Mouse (Mus musculus) hindbrain, embryonic 11.5 days (tissue): ENCODE results near the gene Gm10945. TPM values are rescaled to one million over a fixed set of nuclear protein-coding genes. Genes with fewer than 3 reads are reported as not detected.

Source experiments
- ATAC-seq: fragments of 200-750 bp; cut with Nextera tagmentation; 2 replicates; pipeline ENCODE4 v1.8.0; 2017; ENCODE audit warnings: mild to moderate bottlenecking, moderate TSS enrichment, moderate library complexity; ENCODE audit not compliant: low FRiP score
- DNase-seq: peaks from one replicate; pipeline ENCODE4 v3.0.0-alpha.2; 2015; ENCODE audit warnings: low spot score
- H3K27ac ChIP-seq: fragments of 300-500 bp; sonication (generic); 2 replicates; pipeline ENCODE4 v1.5.1; 2014; ENCODE audit warnings: mild to moderate bottlenecking, low read depth, low read length
- H3K27me3 ChIP-seq: fragments of 300-500 bp; sonication (generic); 2 replicates; pipeline ENCODE4 v1.6.1; 2014; ENCODE audit warnings: mild to moderate bottlenecking, low read length, moderate library complexity, mixed read lengths; ENCODE audit not compliant: control insufficient read depth, insufficient read depth
- H3K36me3 ChIP-seq: fragments of 300-500 bp; sonication (generic); 2 replicates; pipeline ENCODE4 v1.6.1; 2014; ENCODE audit warnings: mild to moderate bottlenecking, low read length, moderate library complexity, mixed read lengths; ENCODE audit not compliant: control insufficient read depth, insufficient read depth
- H3K4me1 ChIP-seq: fragments of 300-500 bp; sonication (generic); replicated peaks from 2 replicates; pipeline ENCODE4 v1.6.1; 2014; ENCODE audit warnings: low read length, mixed read lengths; ENCODE audit not compliant: control insufficient read depth, insufficient read depth
- H3K4me2 ChIP-seq: fragments of 300-500 bp; sonication (generic); replicated peaks from 2 replicates; pipeline ENCODE4 v1.6.1; 2014; ENCODE audit warnings: mild to moderate bottlenecking, low read depth, low read length
- H3K4me3 ChIP-seq: fragments of 300-500 bp; sonication (generic); 2 replicates; pipeline ENCODE4 v1.5.1; 2014; ENCODE audit warnings: low read depth, low read length
- H3K9ac ChIP-seq: fragments of 300-500 bp; sonication (generic); 2 replicates; pipeline ENCODE4 v1.6.1; 2014; ENCODE audit warnings: low read depth, low read length
- H3K9me3 ChIP-seq: fragments of 300-500 bp; sonication (generic); 2 replicates; pipeline ENCODE4 v1.6.1; 2016; ENCODE audit warnings: low read length; ENCODE audit not compliant: control insufficient read depth
- WGBS: fragments of 180-500 bp; shearing (Covaris S2); extraction: QIAGEN DNeasy Blood & Tissue Kit; methylation state at CpG from one replicate; pipeline ENCODE4 v1.1.7; 2014; 5-methylcytosine and 5-hydroxymethylcytosine counted together
- polyA plus RNA-seq: library from polyadenylated mRNA; unstranded; fragments of >200 nt; fragmentation: Nextera tagmentation; extraction: Ambion mirVana; gene quantifications from 2 replicates; pipeline ENCODE4 v1.2.1, GENCODE M21; 2014

The Gm10945 gene
- polyA plus RNA-seq = not detected in 2 replicates

- Histone ChIP-seq H3K4me2 (no peak within 1 kb of the TSS), H3K4me3 (no peak within 1 kb of the TSS), H3K9ac (no peak within 1 kb of the TSS), H3K4me1 (no peaks in the 10 kb centered on the region), H3K36me3 (no peaks in the 10 kb centered on the region), H3K27ac (no peak within 1 kb of the TSS), H3K27me3 (no peaks in the 10 kb centered on the region), H3K9me3 (no peaks in the 10 kb centered on the region)
- no peak for ATAC-seq
- 94% methylated on average over 2 of the region's 2 CpGs for WGBS
- no peak for DNase-seq
Observed at GRCm38 (mm10) chr10:6761287-6761811, at the start of gene Gm10945. Gene Gm10945 (minus strand): TSS chr10:6761761.

GRCm38 (mm10) chr10:6790226-6790625, 28.7 kb upstream of the Gm10945 start:
- Histone ChIP-seq H3K4me2 (no peak overlapping the region), H3K9me3 (no peaks in the 10 kb centered on the region), H3K27ac (no peak overlapping the region), H3K36me3 (no peaks in the 10 kb centered on the region), H3K4me3 (no peak overlapping the region), H3K27me3 (no peaks in the 10 kb centered on the region), H3K9ac (no peak overlapping the region), H3K4me1 (no peaks in the 10 kb centered on the region)
- DNase-seq = no peak
- no peak for ATAC-seq

GRCm38 (mm10) chr10:6788517-6789237, 27.1 kb upstream of the Gm10945 start:
- peak; percentile 79 for ATAC-seq
- WGBS = 3% methylated on average over 25 of the region's 25 CpGs
- Histone ChIP-seq H3K9me3 (no peaks in the 10 kb centered on the region), H3K9ac (no peak overlapping the region), H3K4me3 (peak overlapping the region; percentile 10; the same call in 1 of the 2 replicates), H3K27ac (no peak overlapping the region), H3K4me2 (peak overlapping the region; percentile 39), H3K27me3 (no peaks in the 10 kb centered on the region), H3K4me1 (no peaks in the 10 kb centered on the region), H3K36me3 (no peaks in the 10 kb centered on the region)
- DNase-seq = peak; percentile 76

GRCm38 (mm10) chr10:6758206-6758605, 3.4 kb downstream of the Gm10945 start, which contains the start of gene Oprm1:
Gene Oprm1 (plus strand): TSS chr10:6758506.
- H3K4me3 ChIP-seq = no peak within 1 kb of the TSS

GRCm38 (mm10) chr10:6753375-6753774, 8.2 kb downstream of the Gm10945 start:
- Histone ChIP-seq H3K4me2 (no peak overlapping the region), H3K9ac (no peak overlapping the region), H3K27ac (no peak overlapping the region), H3K9me3 (no peaks in the 10 kb centered on the region), H3K27me3 (no peaks in the 10 kb centered on the region), H3K4me3 (no peak overlapping the region), H3K4me1 (no peaks in the 10 kb centered on the region), H3K36me3 (no peaks in the 10 kb centered on the region)
- no peak for ATAC-seq
- WGBS = 93% methylated on average over 5 of the region's 5 CpGs
- no peak for DNase-seq

More at GRCm38 (mm10) chr10:6758206-6758605, 3.4 kb downstream of the Gm10945 start, which contains the start of gene Oprm1:
- no peak within 1 kb of the TSS for H3K9ac ChIP-seq
- DNase-seq = no peak
- no peaks in the 10 kb centered on the region for H3K9me3 ChIP-seq
- no peak within 1 kb of the TSS for H3K27ac ChIP-seq
- H3K4me2 ChIP-seq = no peak within 1 kb of the TSS
- WGBS = 87% methylated on average over 3 of the region's 3 CpGs
- H3K36me3 ChIP-seq = no peaks in the 10 kb centered on the region
- ATAC-seq = no peak
- no peaks in the 10 kb centered on the region for H3K27me3 ChIP-seq
- no peaks in the 10 kb centered on the region for H3K4me1 ChIP-seq

- H3K9ac ChIP-seq = no peak overlapping the region
- H3K4me1 ChIP-seq = no peaks in the 10 kb centered on the region
- no peak overlapping the region for H3K4me3 ChIP-seq
- H3K36me3 ChIP-seq = no peaks in the 10 kb centered on the region
- no peaks in the 10 kb centered on the region for H3K27me3 ChIP-seq
- no peak for DNase-seq
- H3K27ac ChIP-seq = no peak overlapping the region
- ATAC-seq = no peak
- H3K4me2 ChIP-seq = no peak overlapping the region
- no peaks in the 10 kb centered on the region for H3K9me3 ChIP-seq
- 97% methylated on average over 3 of the region's 3 CpGs for WGBS
Observed at GRCm38 (mm10) chr10:6728469-6728868, 33.1 kb downstream of the Gm10945 start.

GRCm38 (mm10) chr10:6723765-6724164, 37.8 kb downstream of the Gm10945 start:
- Histone ChIP-seq H3K36me3 (no peaks in the 10 kb centered on the region), H3K9ac (no peak overlapping the region), H3K4me2 (no peak overlapping the region), H3K4me3 (no peak overlapping the region), H3K9me3 (no peaks in the 10 kb centered on the region), H3K4me1 (no peaks in the 10 kb centered on the region), H3K27me3 (no peaks in the 10 kb centered on the region), H3K27ac (no peak overlapping the region)
- ATAC-seq (no peak), DNase-seq (no peak)
- WGBS = 79% methylated on average over 1 of the region's 1 CpGs

- H3K4me1 ChIP-seq = no peaks in the 10 kb centered on the region
- H3K4me3 ChIP-seq = no peak overlapping the region
- H3K27ac ChIP-seq = no peak overlapping the region
- WGBS = 87% methylated on average over 4 of the region's 4 CpGs
- no peaks in the 10 kb centered on the region for H3K36me3 ChIP-seq
- DNase-seq (no peak), ATAC-seq (no peak)
- H3K4me2 ChIP-seq = no peak overlapping the region
- H3K27me3 ChIP-seq = no peaks in the 10 kb centered on the region
- no peaks in the 10 kb centered on the region for H3K9me3 ChIP-seq
- H3K9ac ChIP-seq = no peak overlapping the region
Observed at GRCm38 (mm10) chr10:6717181-6717948, 44.2 kb downstream of the Gm10945 start.
